Mouse (Mus musculus) limb, embryonic 12.5 days (tissue): Measurements from ENCODE around the gene Leap2. TPM values are rescaled to one million over a fixed set of nuclear protein-coding genes. Genes with fewer than 3 reads are reported as not detected.

Source experiments
- ATAC-seq: fragments of 200-750 bp; cut with Nextera tagmentation; 2 replicates; pipeline ENCODE4 v1.8.0; 2017; ENCODE audit warnings: low read depth, moderate TSS enrichment; ENCODE audit not compliant: insufficient number of reproducible peaks, insufficient read depth, low FRiP score, low TSS enrichment
- H3K27ac ChIP-seq: fragments of 300-500 bp; sonication (generic); 2 replicates; pipeline ENCODE4 v1.5.1; 2016; ENCODE audit warnings: mild to moderate bottlenecking, moderate library complexity
- H3K27me3 ChIP-seq: fragments of 300-500 bp; sonication (generic); 2 replicates; pipeline ENCODE4 v1.6.1; 2016; ENCODE audit warnings: mild to moderate bottlenecking, moderate library complexity
- H3K36me3 ChIP-seq: fragments of 300-500 bp; sonication (generic); 2 replicates; pipeline ENCODE4 v1.6.1; 2016; ENCODE audit warnings: mild to moderate bottlenecking, moderate library complexity
- H3K4me1 ChIP-seq: fragments of 300-500 bp; sonication (generic); replicated peaks from 2 replicates; pipeline ENCODE4 v1.6.1; 2016
- H3K4me2 ChIP-seq: fragments of 300-500 bp; sonication (generic); 2 replicates; pipeline ENCODE4 v1.6.1; 2016; ENCODE audit warnings: mild to moderate bottlenecking, moderate library complexity
- H3K4me3 ChIP-seq: fragments of 300-500 bp; sonication (generic); replicated peaks from 2 replicates; pipeline ENCODE4 v1.5.1; 2016; ENCODE audit warnings: mild to moderate bottlenecking
- H3K9ac ChIP-seq: fragments of 300-500 bp; sonication (generic); replicated peaks from 2 replicates; pipeline ENCODE4 v1.6.1; 2016; ENCODE audit warnings: mild to moderate bottlenecking, moderate library complexity
- H3K9me3 ChIP-seq: fragments of 300-500 bp; sonication (generic); 2 replicates; pipeline ENCODE4 v1.6.1; 2016; ENCODE audit warnings: mild to moderate bottlenecking, moderate library complexity
- whole genome bisulfite sequencing: fragments of 180-500 bp; shearing (Covaris S2); methylation state at CpG from one replicate; pipeline ENCODE4 v1.1.7; 2016; 5-methylcytosine and 5-hydroxymethylcytosine counted together
- polyA plus RNA-seq: library from polyadenylated mRNA; unstranded; fragments of >200 nt; fragmentation: Nextera tagmentation; extraction: Ambion mirVana; gene quantifications from 2 replicates; pipeline ENCODE4 v1.2.1, GENCODE M21; 2016

The Leap2 gene
- polyA plus RNA-seq: 0.44 TPM in 1 of 2 replicates, not detected in the other

- H3K4me3 ChIP-seq: no peak within 1 kb of the TSS
- H3K27me3 ChIP-seq: no peaks in the 10 kb centered on the region
- no peak within 1 kb of the TSS for H3K27ac ChIP-seq
- no peak within 1 kb of the TSS for H3K4me2 ChIP-seq
- no peak within 1 kb of the TSS for H3K9ac ChIP-seq
- no peak for ATAC-seq
- peaks cover 38% of the 10 kb centered on the region for H3K36me3 ChIP-seq
- no peaks in the 10 kb centered on the region for H3K9me3 ChIP-seq
- no peaks in the 10 kb centered on the region for H3K4me1 ChIP-seq
- WGBS: 86% methylated on average over 4 of the region's 4 CpGs
Observed at GRCm38 (mm10) chr11:53423036-53423435, at the start of gene Leap2. Leap2 (minus strand) TSS chr11:53423170.

- WGBS: 78% methylated on average over 3 of the region's 3 CpGs
- ATAC-seq: no peak
- H3K27ac ChIP-seq: no peak overlapping the region
- H3K27me3 ChIP-seq: peaks cover 52% of the 10 kb centered on the region
- H3K4me2 ChIP-seq: no peak overlapping the region
- no peaks in the 10 kb centered on the region for H3K9me3 ChIP-seq
- H3K9ac ChIP-seq: no peak overlapping the region
- H3K4me1 ChIP-seq: peaks cover 14% of the 10 kb centered on the region
- no peaks in the 10 kb centered on the region for H3K36me3 ChIP-seq
- H3K4me3 ChIP-seq: no peak overlapping the region
Observed at GRCm38 (mm10) chr11:53472709-53473108, 49.7 kb upstream of the Leap2 start.

GRCm38 (mm10) chr11:53469968-53470695 is 47.2 kb upstream of the Leap2 start, which contains the start of gene Gm9837:
Gm9837 (minus strand) TSS chr11:53470479.
- Histone ChIP-seq H3K9ac (0 out of 2 replicates have a peak within 1 kb of the TSS, but pooled peaks have one; percentile 8), H3K4me3 (peak within 1 kb of the TSS; percentile 22), H3K4me2 (peak within 1 kb of the TSS; percentile 55), H3K9me3 (no peaks in the 10 kb centered on the region), H3K27ac (peak within 1 kb of the TSS; percentile 74), H3K36me3 (no peaks in the 10 kb centered on the region; the same call in 1 of the 2 replicates), H3K27me3 (peaks cover 56% of the 10 kb centered on the region), H3K4me1 (peaks cover 24% of the 10 kb centered on the region)
- peak; percentile 70; the same call in 1 of the 2 replicates for ATAC-seq
- 4% methylated on average over 29 of the region's 29 CpGs for WGBS

- no peak for ATAC-seq
- peaks cover 24% of the 10 kb centered on the region for H3K4me1 ChIP-seq
- peak overlapping the region; percentile 55 for H3K4me2 ChIP-seq
- H3K9me3 ChIP-seq: no peaks in the 10 kb centered on the region
- peaks cover 56% of the 10 kb centered on the region for H3K27me3 ChIP-seq
- 38% methylated on average over 16 of the region's 16 CpGs for WGBS
- peaks cover 4% of the 10 kb centered on the region; the same call in 1 of the 2 replicates for H3K36me3 ChIP-seq
- H3K4me3 ChIP-seq: no peak overlapping the region; the same call in 1 of the 2 replicates
- no peak overlapping the region for H3K9ac ChIP-seq
- peak overlapping the region; percentile 80 for H3K27ac ChIP-seq
Observed at GRCm38 (mm10) chr11:53469294-53469967, 46.5 kb upstream of the Leap2 start.

- Histone ChIP-seq H3K4me1 (peaks cover 39% of the 10 kb centered on the region), H3K9me3 (no peaks in the 10 kb centered on the region), H3K27ac (no peak overlapping the region), H3K36me3 (peaks cover 4% of the 10 kb centered on the region; the same call in 1 of the 2 replicates), H3K9ac (no peak overlapping the region; the same call in 1 of the 2 replicates), H3K27me3 (peaks cover 76% of the 10 kb centered on the region), H3K4me3 (peak overlapping the region; percentile 24), H3K4me2 (peak overlapping the region; percentile 56)
- peak; percentile 18; the same call in 1 of the 2 replicates for ATAC-seq
- 8% methylated on average over 40 of the region's 40 CpGs for WGBS
Observed at GRCm38 (mm10) chr11:53466231-53466971, 43.4 kb upstream of the Leap2 start.

- Histone ChIP-seq H3K27ac (no peak overlapping the region), H3K4me1 (peaks cover 25% of the 10 kb centered on the region), H3K9me3 (no peaks in the 10 kb centered on the region), H3K9ac (peak overlapping the region; percentile 44), H3K4me2 (peak overlapping the region; percentile 86), H3K4me3 (peak overlapping the region; percentile 40), H3K36me3 (peaks cover 4% of the 10 kb centered on the region; the same call in 1 of the 2 replicates), H3K27me3 (peaks cover 66% of the 10 kb centered on the region)
- 7% methylated on average over 55 of the region's 55 CpGs for WGBS
- ATAC-seq: no peak
Observed at GRCm38 (mm10) chr11:53463551-53464424, 40.8 kb upstream of the Leap2 start.

GRCm38 (mm10) chr11:53461727-53462126 is 38.8 kb upstream of the Leap2 start:
- no peak for ATAC-seq
- Histone ChIP-seq H3K4me1 (peaks cover 20% of the 10 kb centered on the region), H3K36me3 (peaks cover 4% of the 10 kb centered on the region; the same call in 1 of the 2 replicates), H3K27ac (no peak overlapping the region), H3K4me3 (no peak overlapping the region), H3K4me2 (no peak overlapping the region), H3K9me3 (no peaks in the 10 kb centered on the region), H3K27me3 (peaks cover 68% of the 10 kb centered on the region), H3K9ac (no peak overlapping the region)
- WGBS: 24% methylated on average over 5 of the region's 5 CpGs

- H3K27ac ChIP-seq: no peak overlapping the region
- H3K36me3 ChIP-seq: peaks cover 4% of the 10 kb centered on the region; the same call in 1 of the 2 replicates
- no peak overlapping the region for H3K9ac ChIP-seq
- peaks cover 15% of the 10 kb centered on the region for H3K4me1 ChIP-seq
- peaks cover 61% of the 10 kb centered on the region for H3K27me3 ChIP-seq
- no peak overlapping the region for H3K4me3 ChIP-seq
- no peak for ATAC-seq
- 91% methylated on average over 3 of the region's 3 CpGs for WGBS
- no peaks in the 10 kb centered on the region for H3K9me3 ChIP-seq
- H3K4me2 ChIP-seq: no peak overlapping the region
Observed at GRCm38 (mm10) chr11:53460192-53460591, 37.2 kb upstream of the Leap2 start.

- Histone ChIP-seq H3K4me3 (no peak overlapping the region), H3K27ac (no peak overlapping the region), H3K9ac (no peak overlapping the region), H3K9me3 (no peaks in the 10 kb centered on the region), H3K4me1 (peaks cover 14% of the 10 kb centered on the region), H3K36me3 (no peaks in the 10 kb centered on the region), H3K4me2 (no peak overlapping the region), H3K27me3 (peaks cover 49% of the 10 kb centered on the region)
- 64% methylated on average over 3 of the region's 3 CpGs for WGBS
- ATAC-seq: no peak
Observed at GRCm38 (mm10) chr11:53458996-53459395, 36.0 kb upstream of the Leap2 start.

- Histone ChIP-seq H3K27me3 (peaks cover 34% of the 10 kb centered on the region), H3K4me2 (peak overlapping the region; percentile 87), H3K27ac (peak overlapping the region; percentile 45), H3K36me3 (no peaks in the 10 kb centered on the region), H3K4me1 (no peaks in the 10 kb centered on the region), H3K9ac (peak overlapping the region; percentile 71), H3K9me3 (no peaks in the 10 kb centered on the region), H3K4me3 (peak overlapping the region; percentile 56)
- WGBS: 6% methylated on average over 29 of the region's 29 CpGs
- ATAC-seq: peak; percentile 50; the same call in 1 of the 2 replicates
Observed at GRCm38 (mm10) chr11:53457372-53457954, 34.5 kb upstream of the Leap2 start.
